Mouse (Mus musculus): Measurements from ENCODE around the gene Dkkl1.

- TF ChIP-seq CTCF (IDR thresholded peaks at IDR 0.05; ENCODE audit: control insufficient read depth, insufficient read depth, low read length), result no peak
- no peak for TF ChIP-seq POLR2A (IDR thresholded peaks at IDR 0.05; ENCODE audit: borderline replicate concordance, control insufficient read depth, low read depth, low read length)
Measured at GRCm38 (mm10) chr7:45196994-45197393, 15.0 kb downstream of the Dkkl1 start.

Data from bone marrow, adult 2 months (tissue).